ENCODE assay signal across 9 mouse cellular contexts in genomic region chr12:3788421-3789051, GRCm38 (mm10). TPM values are rescaled to one million over a fixed set of nuclear protein-coding genes. Genes with fewer than 3 reads are reported as not detected.
DNase-seq lines count a peak whose midpoint lies in the region; ATAC-seq and TF ChIP-seq lines count a peak whose summit lies in the region.
"Had no signal": no experiment of that assay in that cellular context is flagged by ENCODE, and none has a peak within 500 bp of the region (broad histone marks: within the 10 kb centered on the region; RNA-seq: fewer than 3 reads in every experiment).

No protein-coding gene starts in this region.

- no peak for DNase-seq in heart, postnatal 14 days
- peak; percentile 91 for DNase-seq in lung, embryonic 14.5 days
- DNase-seq in lung, adult 2 months = no peak
- peak; percentile 46 for DNase-seq in embryo, embryonic 9.5 days (ENCODE audit: extremely low spot score)
- peak; percentile 27 for DNase-seq in lung, postnatal 14 days
- DNase-seq: midbrain, embryonic 14.5 days had no signal

- H3K4me2 ChIP-seq in heart, embryonic 13.5 days = no peak overlapping the region
- peak overlapping the region; percentile 32; the same call in 1 of the 2 replicates for H3K4me2 ChIP-seq in lung, embryonic 14.5 days
- no peak overlapping the region for H3K4me2 ChIP-seq in liver, embryonic 12.5 days
- H3K4me2 ChIP-seq: hindbrain, embryonic 15.5 days had no signal

- no peaks in the 10 kb centered on the region for H3K27me3 ChIP-seq in heart, embryonic 13.5 days (replicated peaks)
- no peaks in the 10 kb centered on the region for H3K27me3 ChIP-seq in lung, embryonic 14.5 days (ENCODE audit: insufficient read depth, low read length)
- H3K27me3 ChIP-seq in liver, embryonic 12.5 days (replicated peaks) = peaks cover 18% of the 10 kb centered on the region
- H3K27me3 ChIP-seq: hindbrain, embryonic 15.5 days had no signal

- no peak overlapping the region for H3K9ac ChIP-seq in heart, embryonic 13.5 days
- no peak overlapping the region for H3K9ac ChIP-seq in lung, embryonic 14.5 days
- no peak overlapping the region for H3K9ac ChIP-seq in liver, embryonic 12.5 days
- H3K9ac ChIP-seq: hindbrain, embryonic 15.5 days had no signal

- H3K4me3 ChIP-seq in heart, embryonic 13.5 days = no peak overlapping the region
- no peak overlapping the region for H3K4me3 ChIP-seq in lung, embryonic 14.5 days (ENCODE audit: low read depth, low read length)
- no peak overlapping the region for H3K4me3 ChIP-seq in lung, adult 2 months (replicated peaks; ENCODE audit: extremely low read depth, low read depth, low read length)
- H3K4me3 ChIP-seq in liver, embryonic 12.5 days = no peak overlapping the region
- H3K4me3 ChIP-seq: hindbrain, embryonic 15.5 days had no signal

- H3K36me3 ChIP-seq in heart, embryonic 13.5 days = no peaks in the 10 kb centered on the region
- no peaks in the 10 kb centered on the region for H3K36me3 ChIP-seq in lung, embryonic 14.5 days (ENCODE audit: insufficient read depth)
- no peaks in the 10 kb centered on the region for H3K36me3 ChIP-seq in liver, embryonic 12.5 days
- H3K36me3 ChIP-seq: hindbrain, embryonic 15.5 days had no signal

- 49% methylated on average over 5 of the region's 5 CpGs for WGBS in heart, embryonic 13.5 days
- WGBS in lung, embryonic 14.5 days = 26% methylated on average over 5 of the region's 5 CpGs
- WGBS in lung, adult 2 months = 43% methylated on average over 5 of the region's 5 CpGs
- WGBS in liver, embryonic 12.5 days (ENCODE audit: insufficient replicate concordance) = 64% methylated on average over 5 of the region's 5 CpGs

- H3K27ac ChIP-seq in heart, embryonic 13.5 days (replicated peaks) = peak overlapping the region; percentile 65
- peak overlapping the region; percentile 88 for H3K27ac ChIP-seq in lung, embryonic 14.5 days (ENCODE audit: low read depth)
- H3K27ac ChIP-seq in liver, embryonic 12.5 days = no peak overlapping the region
- H3K27ac ChIP-seq: hindbrain, embryonic 15.5 days had no signal

- intact Hi-C loops in heart, postnatal 14 days (cut with DNase I) = no loop called here

- no peaks in the 10 kb centered on the region for H3K9me3 ChIP-seq in heart, embryonic 13.5 days
- H3K9me3 ChIP-seq in lung, embryonic 14.5 days (ENCODE audit: low read depth, low read length) = no peaks in the 10 kb centered on the region
- H3K9me3 ChIP-seq in liver, embryonic 12.5 days (replicated peaks) = no peaks in the 10 kb centered on the region
- H3K9me3 ChIP-seq: hindbrain, embryonic 15.5 days had no signal

- peaks cover 57% of the 10 kb centered on the region for H3K4me1 ChIP-seq in heart, embryonic 13.5 days
- H3K4me1 ChIP-seq in lung, embryonic 14.5 days (ENCODE audit: insufficient read depth) = peaks cover 37% of the 10 kb centered on the region
- no peaks in the 10 kb centered on the region; the same call in 1 of the 2 replicates for H3K4me1 ChIP-seq in lung, adult 2 months (ENCODE audit: control insufficient read depth, insufficient read depth, low read length)
- H3K4me1 ChIP-seq in liver, embryonic 12.5 days = peaks cover 5% of the 10 kb centered on the region; the same call in 1 of the 2 replicates

- TF ChIP-seq CTCF in lung, embryonic 14.5 days (IDR thresholded peaks at IDR 0.05; ENCODE audit: low read depth) = no peak
- TF ChIP-seq CTCF in lung, adult 2 months (IDR thresholded peaks at IDR 0.05; ENCODE audit: insufficient read depth, low read length) = no peak

- ATAC-seq in heart, embryonic 13.5 days (ENCODE audit: extremely low read depth, insufficient number of reproducible peaks, low FRiP score, low TSS enrichment) = no peak
- ATAC-seq in lung, embryonic 14.5 days (ENCODE audit: insufficient read depth) = peak; percentile 45
- no peak for ATAC-seq in liver, embryonic 12.5 days

- no peak for TF ChIP-seq POLR2A in lung, adult 2 months (IDR thresholded peaks at IDR 0.05; ENCODE audit: borderline replicate concordance, extremely low read depth, low read depth, low read length)

RNA-seq across cellular contexts. Expression of gene Dnmt3a, which starts 17.3 kb away (rescaled TPM):
- 94.2 and 108 TPM in 2 replicates for polyA plus RNA-seq in heart, embryonic 13.5 days (2015; fragmentation: Nextera tagmentation; extraction: Ambion mirVana)
- total RNA-seq in heart, postnatal 14 days (2021) = 100 to 1,000 TPM; 118 to 122 TPM
- polyA plus RNA-seq in lung, embryonic 14.5 days (2014; fragmentation: Nextera tagmentation; extraction: Ambion mirVana) = 88.0 and 95.5 TPM in 2 replicates
- 14.6 and 14.7 TPM in 2 replicates for polyA plus RNA-seq in lung, adult 2 months (2012; rRNA removed)
- polyA plus RNA-seq in liver, embryonic 12.5 days (2016; fragmentation: Nextera tagmentation; extraction: Ambion mirVana) = 57.9 and 58.7 TPM in 2 replicates

Comparison
In these comparisons a context has a peak if more than half of its experiments do, and no peak if none do; other contexts are left out.
1. DNase-seq: peak in lung, embryonic 14.5 days (single experiment), embryo, embryonic 9.5 days (single experiment) and lung, postnatal 14 days (single experiment); none in heart, postnatal 14 days (0 of 2) and lung, adult 2 months (single experiment).